Mouse (Mus musculus) lung, adult 2 months (tissue): ENCODE measurements around the gene Ppard.

ENCODE experiments used
- CTCF ChIP-seq: fragments of 200-500 bp; IDR thresholded peaks from 2 replicates; pipeline ENCODE4 v1.5.1; 2011; ENCODE audit warnings: mild to moderate bottlenecking, low read length, control low read depth; ENCODE audit not compliant: insufficient read depth
- POLR2A ChIP-seq: fragments of 200-500 bp; IDR thresholded peaks from 2 replicates; pipeline ENCODE4 v1.6.1; 2011; ENCODE audit warnings: low read depth, mild to moderate bottlenecking, control low read depth, low read length, borderline replicate concordance; ENCODE audit errors: extremely low read depth

GRCm38 (mm10) chr17:28340578-28340977 is 108.1 kb downstream of the Ppard start:
- TF ChIP-seq CTCF: no peak
- TF ChIP-seq POLR2A: no peak
